Mouse (Mus musculus): Measurements from ENCODE around the gene Spaca1.
"Not testable (repeated sequence)": the region's sequence is repeated elsewhere in the genome, so short reads cannot be mapped to it uniquely, and the experiment has no call there.

Gene Spaca1

GRCm38 (mm10) chr4:34049571-34050255 lies at the start of gene Spaca1:
TSS of gene Spaca1 (minus strand) at chr4:34050191.
- DNase-seq (ENCODE audit: low spot score) = no peak

- not testable (repeated sequence) for DNase-seq (ENCODE audit: low spot score)
Measured at GRCm38 (mm10) chr4:34087286-34087685, 37.3 kb upstream of the Spaca1 start.

DNA sequence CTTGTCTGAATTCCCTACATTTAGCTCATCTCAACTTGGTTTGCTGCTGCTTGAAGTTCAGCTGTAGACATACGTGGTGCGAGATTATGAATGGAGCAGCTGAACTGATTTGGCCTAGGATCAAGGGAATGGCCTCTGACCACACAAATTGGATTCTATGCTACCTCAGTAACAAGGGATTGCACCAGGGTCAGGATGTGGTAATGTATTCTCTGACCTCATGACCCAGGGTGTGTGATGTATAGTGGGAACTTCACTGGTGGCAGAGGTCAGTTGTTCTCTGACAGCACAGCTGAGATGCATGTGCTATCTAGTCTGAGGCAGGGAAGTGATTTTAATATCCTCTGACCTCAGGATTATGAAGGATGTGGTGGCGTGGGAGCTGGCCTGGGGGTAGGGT lies 31.1 kb upstream of the Spaca1 start:
- DNase-seq (ENCODE audit: low spot score) = no peak

DNA sequence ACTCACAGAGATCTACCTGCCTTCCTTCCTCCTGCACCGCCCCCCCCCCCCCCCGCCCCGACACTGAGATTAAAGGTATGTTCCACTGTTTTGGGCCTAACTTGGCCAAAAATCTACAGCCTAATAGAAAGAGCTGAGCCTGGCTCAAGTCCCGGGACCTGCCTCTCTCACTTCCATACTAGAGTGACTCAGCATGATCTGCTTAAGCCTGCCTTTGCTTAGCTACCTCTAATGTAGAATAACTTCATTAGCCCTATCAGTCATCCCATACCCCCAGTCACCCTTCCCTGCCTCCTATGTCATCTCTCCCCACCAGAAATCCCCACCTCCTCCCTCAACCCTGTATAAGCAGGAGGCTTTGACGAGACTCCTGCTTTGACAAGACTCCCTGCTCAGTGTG lies 19.0 kb upstream of the Spaca1 start:
- DNase-seq (ENCODE audit: low spot score) = no peak

DNA sequence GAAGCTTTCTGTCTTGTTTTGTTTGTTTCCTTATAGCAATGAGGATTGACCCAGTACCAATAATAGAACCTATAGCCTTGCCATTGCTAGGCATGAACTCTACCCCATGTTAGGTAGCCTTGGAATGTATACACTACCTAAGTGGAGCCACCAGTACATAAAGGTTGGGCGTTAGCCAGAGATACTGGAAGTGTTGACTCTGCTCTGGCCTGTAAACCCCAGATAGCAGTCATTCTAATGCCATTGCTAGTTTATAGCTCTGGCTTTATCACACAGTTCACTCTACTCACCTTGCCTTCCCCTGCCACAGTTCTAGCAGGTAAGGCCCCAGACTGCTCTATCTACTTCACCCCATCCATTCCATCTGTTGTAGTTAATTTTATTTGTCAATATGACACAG lies 8.3 kb upstream of the Spaca1 start:
- DNase-seq (ENCODE audit: low spot score) = no peak

GRCm38 (mm10) chr4:34026771-34027170 lies 23.2 kb downstream of the Spaca1 start:
- DNase-seq (ENCODE audit: low spot score) = no peak

GRCm38 (mm10) chr4:34021456-34021855 lies 28.5 kb downstream of the Spaca1 start:
- DNase-seq (ENCODE audit: low spot score) = no peak

DNA sequence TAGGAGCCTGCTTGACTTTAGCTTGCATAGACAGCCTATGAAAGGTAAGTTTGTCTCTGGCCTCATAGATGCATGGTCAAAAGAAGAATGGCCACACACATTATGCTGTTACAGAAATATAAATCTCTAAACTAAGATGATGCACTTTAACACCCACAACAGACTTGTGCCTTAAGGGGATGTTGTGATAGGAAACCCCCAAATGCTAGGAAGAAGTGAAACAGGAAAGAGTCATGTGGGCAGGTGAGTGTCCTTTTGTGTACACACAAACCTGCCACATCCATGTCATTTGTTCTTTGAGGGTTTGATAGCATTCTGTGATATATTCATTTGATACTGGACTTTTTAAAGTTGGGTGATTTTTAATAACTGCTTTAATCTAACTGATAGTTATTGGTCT lies 53.6 kb downstream of the Spaca1 start:
- no peak for DNase-seq (ENCODE audit: low spot score)

GRCm38 (mm10) chr4:33992687-33993086 lies 57.3 kb downstream of the Spaca1 start:
- no peak for DNase-seq (ENCODE audit: low spot score)

GRCm38 (mm10) chr4:33988466-33989089 lies 61.4 kb downstream of the Spaca1 start:
- no peak for DNase-seq (ENCODE audit: low spot score)
